Mouse (Mus musculus): ENCODE measurements around the gene Pkd2l1.

The Pkd2l1 gene

DNA sequence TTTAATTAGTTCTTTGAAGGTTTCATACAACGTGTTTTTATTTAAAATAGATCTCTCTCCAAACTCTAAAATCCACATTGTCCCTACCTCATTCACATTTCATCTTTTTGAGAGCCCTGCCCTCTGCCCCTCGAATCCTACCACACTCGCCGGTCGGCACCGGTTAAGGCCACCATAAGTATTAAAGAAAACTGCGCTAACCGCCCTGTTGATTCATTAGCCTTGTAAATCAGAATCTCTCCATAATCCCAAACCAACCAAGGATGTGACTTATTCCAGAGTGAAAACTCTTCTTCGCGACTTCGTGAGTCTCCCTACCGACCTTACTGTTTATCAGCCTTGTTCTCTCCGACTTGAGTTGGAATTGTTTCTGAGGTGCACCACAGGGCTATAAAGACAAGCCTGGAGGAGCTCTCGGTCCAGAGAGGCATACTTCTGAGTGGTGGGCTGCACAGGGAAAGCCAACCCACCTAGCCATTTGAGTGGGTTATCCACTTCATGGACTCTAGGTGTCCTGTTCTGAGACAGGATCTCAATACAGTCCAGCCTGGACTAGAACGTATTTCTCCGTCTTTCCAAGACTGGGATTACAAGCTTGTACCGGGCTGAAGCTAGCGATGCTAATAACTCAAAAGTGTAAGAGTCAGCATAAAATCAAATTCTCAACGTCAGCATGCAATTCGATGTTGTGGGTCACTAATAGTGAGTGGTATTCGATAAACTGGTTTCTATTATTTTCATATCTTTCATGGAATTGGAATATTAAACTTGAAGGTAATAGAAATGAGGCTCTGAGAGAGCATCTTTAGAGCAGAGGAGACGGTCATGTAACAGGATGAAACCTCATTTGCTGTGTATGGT is 84.4 kb downstream of the Pkd2l1 start:
- no peak for DNase-seq (ENCODE audit: low read depth, low spot score)

DNA sequence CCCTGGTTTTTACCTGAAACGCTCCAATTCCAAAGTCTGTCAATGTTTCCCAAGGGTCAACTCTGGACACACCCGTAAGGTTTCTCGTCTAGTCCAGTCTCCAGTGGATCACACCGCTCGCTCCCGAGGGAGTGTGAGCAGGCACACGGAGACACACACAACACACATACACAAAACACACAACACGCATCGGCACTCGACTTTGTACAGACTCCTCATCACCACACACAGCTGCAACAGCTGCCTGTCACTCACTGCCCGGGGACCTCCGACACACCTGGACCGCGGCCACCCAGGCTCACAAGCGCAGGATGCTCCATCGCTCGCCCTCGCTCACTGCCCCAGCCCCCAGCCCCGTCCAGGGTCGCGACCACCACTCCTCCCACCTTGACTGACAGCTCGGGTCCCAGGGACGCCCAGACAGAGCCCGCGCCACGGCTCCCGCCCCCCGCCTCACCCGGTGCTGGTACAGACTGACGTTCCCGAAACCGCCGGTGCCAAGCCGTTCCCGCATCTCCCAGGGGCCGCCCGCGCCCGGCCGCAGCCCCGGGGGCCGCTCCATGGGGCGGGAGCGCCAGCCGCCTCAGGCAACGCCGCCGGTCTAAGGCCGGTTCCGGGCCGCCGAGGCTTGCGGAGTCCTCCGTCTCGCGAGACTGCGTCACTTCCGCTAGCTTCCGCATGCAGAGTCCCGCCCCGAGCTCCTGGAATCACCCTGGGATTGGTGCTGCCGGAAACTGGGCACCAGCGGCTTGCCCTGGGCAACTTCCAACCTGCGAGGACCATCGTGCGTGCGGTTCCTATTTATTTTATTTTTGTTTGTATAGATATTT is 85.2 kb downstream of the Pkd2l1 start, which contains the start of gene Chuk:
Chuk (minus strand) TSS at position 650 of the 830 bp plus-strand sequence.
- peak; percentile 97 for DNase-seq (ENCODE audit: low read depth, low spot score)

DNA sequence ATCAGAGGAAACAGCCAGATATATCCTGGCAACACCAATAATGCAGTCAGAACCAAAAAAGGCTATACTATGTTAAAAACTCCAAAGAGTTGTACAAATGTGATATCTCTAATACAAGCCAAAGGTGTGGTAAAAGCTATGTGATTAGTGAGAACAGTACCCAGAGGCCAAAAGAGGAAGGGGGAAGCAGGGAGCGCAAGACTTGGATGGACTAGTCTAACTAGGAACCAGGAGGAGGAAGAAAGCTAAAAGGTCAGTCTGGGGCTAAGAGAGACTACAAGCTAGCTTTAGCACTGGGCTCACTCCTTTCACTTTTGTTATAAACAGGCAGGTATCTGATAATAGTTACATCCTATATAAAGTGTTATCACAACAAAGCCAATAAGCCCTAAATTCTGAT is 87.8 kb downstream of the Pkd2l1 start:
- no peak for DNase-seq (ENCODE audit: low read depth, low spot score)

DNA sequence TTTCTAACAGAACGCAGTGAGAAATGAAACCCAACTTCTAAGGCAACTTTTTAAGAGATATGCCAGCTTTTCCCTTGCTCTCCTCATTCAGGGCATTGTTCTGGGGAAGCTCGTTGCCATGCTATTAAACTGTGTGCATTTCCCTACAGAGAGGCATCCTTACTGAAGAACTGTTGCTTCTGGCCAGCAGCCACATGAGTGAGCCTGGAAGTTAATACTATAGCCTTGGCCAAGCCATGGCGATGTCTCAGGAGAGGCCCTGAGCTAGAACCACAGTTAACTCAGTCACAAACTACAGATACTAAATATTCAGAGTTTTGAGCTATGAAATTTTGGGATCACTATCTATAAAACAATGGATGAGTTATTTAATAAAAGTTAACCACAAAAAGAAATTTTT is 89.2 kb downstream of the Pkd2l1 start:
- DNase-seq (ENCODE audit: low read depth, low spot score): no peak

DNA sequence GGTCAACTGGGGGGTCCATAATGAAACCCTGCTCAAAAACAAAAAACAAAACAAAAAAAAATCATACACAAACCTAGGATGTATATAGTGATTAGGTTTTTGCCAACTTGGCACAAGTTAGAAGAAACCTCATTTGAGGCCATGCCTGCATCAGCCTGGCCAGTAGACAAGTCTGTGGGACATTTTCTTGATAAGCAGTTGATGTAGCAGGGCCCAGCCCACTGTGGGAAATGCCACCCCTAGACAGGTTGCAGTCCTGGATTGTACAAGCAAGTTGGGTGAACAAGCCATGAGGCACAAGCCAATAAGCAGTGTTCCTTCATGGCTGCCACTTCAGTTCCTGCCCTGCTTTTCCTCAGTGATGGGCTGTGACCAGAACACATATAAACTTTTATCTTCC is 91.4 kb downstream of the Pkd2l1 start:
- no peak for DNase-seq (ENCODE audit: low read depth, low spot score)
